Mouse (Mus musculus): ENCODE data around the gene St6galnac3. TPM values are rescaled to one million over a fixed set of nuclear protein-coding genes. Genes with fewer than 3 reads are reported as not detected.

The St6galnac3 gene
- total and polyA plus RNA-seq, 3 experiments: 0.08 to 1.1 (median 0.38) TPM

GRCm38 (mm10) chr3:153661927-153662326 is 63.0 kb downstream of the St6galnac3 start:
- Histone ChIP-seq H3K9me3 (replicated peaks; ENCODE audit: low read length) (no peaks in the 10 kb centered on the region), H3K36me3 (replicated peaks in 1 of 2; ENCODE audit: control insufficient read depth in 1 of 2, insufficient read depth in 1 of 2, low read length in 1 of 2) (no peaks in the 10 kb centered on the region), H3K27ac (ENCODE audit: insufficient read depth, low read depth) (no peak overlapping the region), H3K4me2 (ENCODE audit: insufficient read depth, low read depth, poor library complexity, severe bottlenecking) (no peak overlapping the region), H3K79me2 (replicated peaks; ENCODE audit: control insufficient read depth, extremely low read depth, insufficient read depth, poor library complexity, severe bottlenecking) (no peaks in the 10 kb centered on the region), H3K4me3 (replicated peaks in 1 of 3; ENCODE audit: low read depth in 2 of 3, low read length in 2 of 3, poor library complexity in 1 of 3) (no peak overlapping the region), H3K9ac (ENCODE audit: insufficient read depth, low read depth) (no peak overlapping the region), H3K4me1 (ENCODE audit: control insufficient read depth in 1 of 2, insufficient read depth in 2 of 2) (peaks cover 3 to 9% of the 10 kb centered on the region in 2 experiments), H3K27me3 (replicated peaks) (peaks cover 5% of the 10 kb centered on the region)
- no peak for DNase-seq (ENCODE audit: extremely low read depth)
- TF ChIP-seq POLR2AphosphoS2 (IDR thresholded peaks at IDR 0.05; ENCODE audit: low read depth, low read length) (no peak), ETS1 (conservative IDR thresholded peaks at IDR 0.05; ENCODE audit: low read depth, low read length) (no peak), ZMIZ1 (IDR thresholded peaks at IDR 0.05; ENCODE audit: low read depth, low read length) (no peak), SMC3 (IDR thresholded peaks at IDR 0.05; ENCODE audit: low read depth, low read length) (no peak), NELFE (IDR thresholded peaks at IDR 0.05; ENCODE audit: low read depth, low read length) (no peak), MXI1 (IDR thresholded peaks at IDR 0.05; ENCODE audit: low read depth, low read length) (no peak), EP300 (IDR thresholded peaks at IDR 0.05; ENCODE audit: low read length) (no peak), IRF4 (IDR thresholded peaks at IDR 0.05; ENCODE audit: low read depth, low read length) (no peak), BHLHE40 (IDR thresholded peaks at IDR 0.05; ENCODE audit: low read depth, low read length) (no peak), RAD21 (IDR thresholded peaks at IDR 0.05; ENCODE audit: low read depth, low read length) (no peak), TCF12 (IDR thresholded peaks at IDR 0.05; ENCODE audit: low read depth, low read length) (no peak)
- in situ Hi-C loops (cut with MboI; ENCODE audit: low pct_ligation_motif_present, low pct_unique_long_range_greater_than_20kb, low sequenced_read_pairs) (no loop called here), dilution Hi-C loops (cut with MboI; ENCODE audit: extremely low pct_ligation_motif_present, extremely low pct_unique_long_range_greater_than_20kb, low sequenced_read_pairs) (loop anchor here (25.0 kb wide), 1 partner anchor 150 kb away; no protein-coding TSS in a partner anchor)

- H3K4me2 ChIP-seq (ENCODE audit: insufficient read depth, low read depth, poor library complexity, severe bottlenecking): no peak overlapping the region
- H3K4me1 ChIP-seq (ENCODE audit: control insufficient read depth in 1 of 2, insufficient read depth in 2 of 2): peaks cover 3 to 9% of the 10 kb centered on the region in 2 experiments
- dilution Hi-C loops (cut with MboI; ENCODE audit: extremely low pct_ligation_motif_present, extremely low pct_unique_long_range_greater_than_20kb, low sequenced_read_pairs): loop anchor here (25.0 kb wide), 1 partner anchor 153 kb away; no protein-coding TSS in a partner anchor
- no peaks in the 10 kb centered on the region for H3K36me3 ChIP-seq (replicated peaks in 1 of 2; ENCODE audit: control insufficient read depth in 1 of 2, insufficient read depth in 1 of 2, low read length in 1 of 2)
- no peak for DNase-seq (ENCODE audit: extremely low read depth)
- H3K4me3 ChIP-seq (replicated peaks in 1 of 3; ENCODE audit: low read depth in 2 of 3, low read length in 2 of 3, poor library complexity in 1 of 3): no peak overlapping the region
- no peak overlapping the region for H3K27ac ChIP-seq (ENCODE audit: insufficient read depth, low read depth)
- H3K27me3 ChIP-seq (replicated peaks): peaks cover 8% of the 10 kb centered on the region
- H3K9ac ChIP-seq (ENCODE audit: insufficient read depth, low read depth): no peak overlapping the region
- no peaks in the 10 kb centered on the region for H3K79me2 ChIP-seq (replicated peaks; ENCODE audit: control insufficient read depth, extremely low read depth, insufficient read depth, poor library complexity, severe bottlenecking)
- H3K9me3 ChIP-seq (replicated peaks; ENCODE audit: low read length): no peaks in the 10 kb centered on the region
- no peak for TF ChIP-seq POLR2A (IDR thresholded peaks at IDR 0.05; ENCODE audit: low read depth, low read length)
- TF ChIP-seq USF2 (conservative IDR thresholded peaks at IDR 0.05; ENCODE audit: low read depth, low read length): no peak
- no peak for TF ChIP-seq ZNF384 (IDR thresholded peaks at IDR 0.05; ENCODE audit: low read depth, low read length)
- TF ChIP-seq IRF4 (IDR thresholded peaks at IDR 0.05; ENCODE audit: low read depth, low read length): no peak
- no peak for TF ChIP-seq CHD1 (IDR thresholded peaks at IDR 0.05; ENCODE audit: low read depth, low read length)
- no peak for TF ChIP-seq JUN (IDR thresholded peaks at IDR 0.05; ENCODE audit: insufficient read depth, low read depth, low read length)
- no peak for TF ChIP-seq MAZ (IDR thresholded peaks at IDR 0.05; ENCODE audit: low read depth, low read length)
- TF ChIP-seq UBTF (IDR thresholded peaks at IDR 0.05; ENCODE audit: low read depth, low read length): no peak
- no peak for TF ChIP-seq TCF12 (IDR thresholded peaks at IDR 0.05; ENCODE audit: low read depth, low read length)
- TF ChIP-seq GABPA (IDR thresholded peaks at IDR 0.05; ENCODE audit: insufficient replicate concordance, low read depth, low read length): no peak
- TF ChIP-seq ELF1 (IDR thresholded peaks at IDR 0.05; ENCODE audit: low read depth, low read length): no peak
- TF ChIP-seq HCFC1 (IDR thresholded peaks at IDR 0.05; ENCODE audit: low read depth, low read length): no peak
- no peak for TF ChIP-seq MAFK (IDR thresholded peaks at IDR 0.05; ENCODE audit: insufficient replicate concordance, low read length)
- no peak for TF ChIP-seq RAD21 (IDR thresholded peaks at IDR 0.05; ENCODE audit: low read depth, low read length)
- no peak for TF ChIP-seq EP300 (IDR thresholded peaks at IDR 0.05; ENCODE audit: low read length)
- no peak for TF ChIP-seq ZC3H11A (IDR thresholded peaks at IDR 0.05; ENCODE audit: low read depth, low read length)
- no peak for TF ChIP-seq RCOR1 (conservative IDR thresholded peaks at IDR 0.05; ENCODE audit: low read depth, low read length)
- no peak for TF ChIP-seq POLR2AphosphoS2 (IDR thresholded peaks at IDR 0.05; ENCODE audit: low read depth, low read length)
- TF ChIP-seq TBP (conservative IDR thresholded peaks at IDR 0.05; ENCODE audit: low read depth, low read length): no peak
- TF ChIP-seq NELFE (IDR thresholded peaks at IDR 0.05; ENCODE audit: low read depth, low read length): no peak
- in situ Hi-C loops (cut with MboI; ENCODE audit: low pct_ligation_motif_present, low pct_unique_long_range_greater_than_20kb, low sequenced_read_pairs): no loop called here
Observed at GRCm38 (mm10) chr3:153659575-153660168, 65.3 kb downstream of the St6galnac3 start.

All from CH12.LX (cell line).